Mouse (Mus musculus) CH12.LX (cell line): Measurements from ENCODE around the gene Mpig6b. TPM values are rescaled to one million over a fixed set of nuclear protein-coding genes. Genes with fewer than 3 reads are reported as not detected.

ENCODE experiments used
- DNase-seq: peaks from one replicate; pipeline ENCODE4 v3.0.0-alpha.2; 2013; ENCODE audit errors: extremely low read depth
- H3K27ac ChIP-seq: 2 replicates; pipeline ENCODE4 v1.5.1; 2012; ENCODE audit warnings: low read depth, mild to moderate bottlenecking, control low read depth, moderate library complexity; ENCODE audit not compliant: insufficient read depth
- H3K27me3 ChIP-seq: replicated peaks from 2 replicates; pipeline ENCODE3; 2012; ENCODE audit warnings: inconsistent platforms
- H3K36me3 ChIP-seq, 2 experiments: replicated peaks in 1 of 2; 2 replicates each; pipeline versions ENCODE3 to v1.6.1; 2012; ENCODE audit warnings: inconsistent platforms in 1 of 2, low read length in 1 of 2, mild to moderate bottlenecking in 1 of 2, mixed read lengths in 1 of 2, moderate library complexity in 1 of 2; ENCODE audit not compliant: control insufficient read depth in 1 of 2, insufficient read depth in 1 of 2
- H3K4me1 ChIP-seq, 2 experiments: 2 replicates each; pipeline ENCODE4 v1.6.1; 2012; ENCODE audit warnings: inconsistent platforms in 1 of 2, moderate library complexity in 1 of 2; ENCODE audit not compliant: insufficient read depth in 2 of 2, control insufficient read depth in 1 of 2
- H3K4me2 ChIP-seq: 2 replicates; pipeline ENCODE4 v1.6.1; 2012; ENCODE audit warnings: low read depth, mild to moderate bottlenecking, control low read depth; ENCODE audit not compliant: poor library complexity, insufficient read depth, severe bottlenecking
- H3K4me3 ChIP-seq, 3 experiments: fragments of 150-350 bp in 1 of 3; sonication (generic) in 1 of 3; replicated peaks in 1 of 3; 2 replicates each; pipeline versions ENCODE3 to v1.5.1; 2011 to 2012; ENCODE audit warnings: low read depth in 2 of 3, low read length in 2 of 3, mild to moderate bottlenecking in 2 of 3, moderate library complexity in 2 of 3, control low read depth in 1 of 3, improper control_type of control experiment in 1 of 3, inconsistent platforms in 1 of 3, mixed read lengths in 1 of 3; ENCODE audit not compliant: poor library complexity in 1 of 3
- H3K79me2 ChIP-seq: replicated peaks from 2 replicates; pipeline ENCODE4 v1.6.1; 2012; ENCODE audit warnings: mild to moderate bottlenecking, moderate library complexity; ENCODE audit not compliant: control insufficient read depth, poor library complexity, insufficient read depth, severe bottlenecking; ENCODE audit errors: extremely low read depth
- H3K9ac ChIP-seq: 2 replicates; pipeline ENCODE4 v1.6.1; 2012; ENCODE audit warnings: low read depth, mild to moderate bottlenecking, control low read depth, moderate library complexity; ENCODE audit not compliant: insufficient read depth
- H3K9me3 ChIP-seq: replicated peaks from 2 replicates; pipeline ENCODE3; 2012; ENCODE audit warnings: low read length, inconsistent platforms, mixed read lengths
- BHLHE40 ChIP-seq: IDR thresholded peaks from 2 replicates; pipeline ENCODE4 v1.6.1; 2011; ENCODE audit warnings: mild to moderate bottlenecking, low read depth, low read length, improper control_type of control experiment
- CHD1 ChIP-seq: IDR thresholded peaks from 2 replicates; pipeline ENCODE4 v1.6.1; 2012; ENCODE audit warnings: low read depth, low read length, improper control_type of control experiment, inconsistent platforms
- CHD2 ChIP-seq: IDR thresholded peaks from 2 replicates; pipeline ENCODE4 v1.6.1; 2011; ENCODE audit warnings: low read length, improper control_type of control experiment
- HCFC1 ChIP-seq: IDR thresholded peaks from 2 replicates; pipeline ENCODE4 v1.6.1; 2012; ENCODE audit warnings: low read depth, mild to moderate bottlenecking, inconsistent platforms, low read length, improper control_type of control experiment
- JUN ChIP-seq: IDR thresholded peaks from 2 replicates; pipeline ENCODE4 v1.6.1; 2011; ENCODE audit warnings: low read depth, mild to moderate bottlenecking, low read length, improper control_type of control experiment, moderate library complexity; ENCODE audit not compliant: insufficient read depth
- KAT2A ChIP-seq: IDR thresholded peaks from 2 replicates; pipeline ENCODE4 v1.6.1; 2012; ENCODE audit warnings: low read length, improper control_type of control experiment, inconsistent platforms; ENCODE audit not compliant: insufficient replicate concordance
- MAX ChIP-seq: IDR thresholded peaks from 2 replicates; pipeline ENCODE4 v1.6.1; 2011; ENCODE audit warnings: low read length, improper control_type of control experiment
- MAZ ChIP-seq: IDR thresholded peaks from 2 replicates; pipeline ENCODE4 v1.6.1; 2012; ENCODE audit warnings: low read depth, mild to moderate bottlenecking, inconsistent platforms, low read length, improper control_type of control experiment, moderate library complexity
- MXI1 ChIP-seq: IDR thresholded peaks from 2 replicates; pipeline ENCODE4 v1.6.1; 2011; ENCODE audit warnings: mild to moderate bottlenecking, low read depth, low read length, improper control_type of control experiment
- MYC ChIP-seq: IDR thresholded peaks from 2 replicates; pipeline ENCODE4 v1.6.1; 2011; ENCODE audit warnings: low read depth, mild to moderate bottlenecking, improper control_type of control experiment, low read length
- NRF1 ChIP-seq: IDR thresholded peaks from 2 replicates; pipeline ENCODE4 v1.6.1; 2014; ENCODE audit warnings: low read depth, mild to moderate bottlenecking, inconsistent platforms, low read length, improper control_type of control experiment, moderate library complexity
- RAD21 ChIP-seq: IDR thresholded peaks from 2 replicates; pipeline ENCODE4 v1.6.1; 2011; ENCODE audit warnings: low read depth, mild to moderate bottlenecking, low read length, improper control_type of control experiment, moderate library complexity
- TBP ChIP-seq: conservative IDR thresholded peaks from 2 replicates; pipeline ENCODE4 v1.6.1; 2011; ENCODE audit warnings: low read depth, low read length, improper control_type of control experiment
- TCF12 ChIP-seq: IDR thresholded peaks from 2 replicates; pipeline ENCODE4 v1.6.1; 2014; ENCODE audit warnings: low read depth, mild to moderate bottlenecking, inconsistent platforms, low read length, improper control_type of control experiment
- USF1 ChIP-seq: IDR thresholded peaks from 2 replicates; pipeline ENCODE4 v1.6.1; 2014; ENCODE audit warnings: low read depth, mild to moderate bottlenecking, inconsistent platforms, low read length, improper control_type of control experiment
- USF2 ChIP-seq: conservative IDR thresholded peaks from 2 replicates; pipeline ENCODE4 v1.6.1; 2011; ENCODE audit warnings: low read depth, low read length, improper control_type of control experiment
- ZNF384 ChIP-seq: IDR thresholded peaks from 2 replicates; pipeline ENCODE4 v1.6.1; 2012; ENCODE audit warnings: low read depth, low read length, improper control_type of control experiment, inconsistent platforms
- dilution Hi-C: fragments of 300-500 bp; cut with MboI; formaldehyde crosslinking; loops from 2 replicates; pipeline ENCODE4 v1.14.3; 2020; ENCODE audit warnings: low sequenced_read_pairs; ENCODE audit not compliant: extremely low pct_unique_long_range_greater_than_20kb, extremely low pct_ligation_motif_present
- in situ Hi-C: fragments of 300-500 bp; cut with MboI; formaldehyde crosslinking; loops from 3 replicates; pipeline ENCODE4 v1.14.3; 2019; ENCODE audit warnings: low sequenced_read_pairs, low pct_ligation_motif_present, low pct_unique_long_range_greater_than_20kb, mixed read lengths
- polyA plus RNA-seq: library from polyadenylated mRNA; unstranded; fragments of >175 nt; gene quantifications from 2 replicates; pipeline ENCODE4 v1.2.1, GENCODE M21; 2012; ENCODE audit warnings: low read depth; ENCODE audit not compliant: insufficient read length
- total RNA-seq, 2 experiments: library from RNA; depleted of rRNA; stranded (reverse); fragments of 300-350 nt in 1 of 2; fragments of >200 nt in 1 of 2; gene quantifications; 2 replicates each; pipeline ENCODE4 v1.2.3; 2012 to 2014

Mpig6b gene
- total and polyA plus RNA-seq, 3 experiments = 0.10 TPM; not detected in 2

- no peaks in the 10 kb centered on the region for H3K9me3 ChIP-seq
- in situ Hi-C loops (no loop called here), dilution Hi-C loops (no loop called here)
- no peak within 1 kb of the TSS for H3K4me3 ChIP-seq
- peaks cover 14 to 20% of the 10 kb centered on the region in 2 experiments for H3K4me1 ChIP-seq
- H3K36me3 ChIP-seq = no peaks in the 10 kb centered on the region
- no peak within 1 kb of the TSS for H3K9ac ChIP-seq
- no peak within 1 kb of the TSS for H3K4me2 ChIP-seq
- TF ChIP-seq TBP (no peak), MAX (no peak), MAZ (no peak), MXI1 (no peak), USF2 (no peak), USF1 (no peak), BHLHE40 (no peak), HCFC1 (no peak), MYC (no peak), CHD1 (no peak), ZNF384 (no peak), RAD21 (no peak)
- H3K27ac ChIP-seq = no peak within 1 kb of the TSS
- H3K79me2 ChIP-seq = no peaks in the 10 kb centered on the region
- DNase-seq = no peak
- H3K27me3 ChIP-seq = no peaks in the 10 kb centered on the region
These were observed 10.7 kb upstream of the Mpig6b start, which contains the start of gene Ly6g6e for GRCm38 (mm10) chr17:35076507-35077176. Gene Ly6g6e (plus strand): TSS chr17:35076902.

DNA sequence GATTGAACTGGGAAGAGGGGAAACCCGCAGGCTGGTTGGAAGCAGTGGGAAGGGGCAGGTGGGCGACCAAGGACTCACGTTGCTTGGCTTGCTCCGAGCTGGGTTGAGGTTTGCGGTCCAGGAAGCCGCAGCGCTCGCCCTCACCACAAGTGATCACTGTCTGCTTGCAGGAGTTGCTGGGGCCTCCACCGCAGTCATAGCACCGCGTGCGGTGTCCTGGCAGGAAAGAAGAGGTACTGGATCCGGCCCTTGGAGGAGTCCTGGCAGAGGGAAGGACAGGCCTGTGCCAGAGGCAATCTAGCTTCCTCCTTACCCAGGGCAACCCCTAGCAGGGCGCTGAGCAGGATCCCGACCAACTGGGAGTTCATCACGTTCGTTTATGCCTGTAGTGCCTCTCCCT, 8.1 kb upstream of the Mpig6b start:
- H3K4me3 ChIP-seq = no peak overlapping the region
- in situ Hi-C loops (no loop called here), dilution Hi-C loops (no loop called here)
- H3K79me2 ChIP-seq = no peaks in the 10 kb centered on the region
- no peak for DNase-seq
- H3K4me1 ChIP-seq = peaks cover 4 to 5% of the 10 kb centered on the region in 2 experiments; a peak in 1 of 4 replicates
- no peak overlapping the region for H3K4me2 ChIP-seq
- no peak overlapping the region for H3K9ac ChIP-seq
- no peaks in the 10 kb centered on the region for H3K9me3 ChIP-seq
- no peak overlapping the region for H3K27ac ChIP-seq
- TF ChIP-seq MXI1 = no peak
- no peak for TF ChIP-seq KAT2A
- TF ChIP-seq TCF12 = no peak
- no peak for TF ChIP-seq NRF1
- TF ChIP-seq JUN = no peak
- TF ChIP-seq USF2 = no peak
- TF ChIP-seq MYC = no peak
- no peak for TF ChIP-seq CHD2
- H3K36me3 ChIP-seq = no peaks in the 10 kb centered on the region
- H3K27me3 ChIP-seq = no peaks in the 10 kb centered on the region
